ENCODE assay signal across 9 mouse cellular contexts in genomic region chr17:25397804-25398519, GRCm38 (mm10). TPM values are rescaled to one million over a fixed set of nuclear protein-coding genes. Genes with fewer than 3 reads are reported as not detected.
DNase-seq lines count a peak whose midpoint lies in the region; ATAC-seq lines count a peak whose summit lies in the region.
"Had no signal": no experiment of that assay in that cellular context is flagged by ENCODE, and none has a peak within 500 bp of the region (broad histone marks: within the 10 kb centered on the region; RNA-seq: fewer than 3 reads in every experiment).

No protein-coding gene starts in this region.

- H3K36me3 ChIP-seq in hindbrain, embryonic 15.5 days, result no peaks in the 10 kb centered on the region

- no peak overlapping the region; the same call in 1 of the 2 replicates for H3K27ac ChIP-seq in hindbrain, embryonic 15.5 days (replicated peaks)
- H3K27ac ChIP-seq: limb, embryonic 15.5 days had no signal

- H3K4me1 ChIP-seq in hindbrain, embryonic 15.5 days (replicated peaks), result peaks cover 32% of the 10 kb centered on the region

- H3K4me2 ChIP-seq in hindbrain, embryonic 15.5 days, result no peak overlapping the region
- H3K4me2 ChIP-seq: limb, embryonic 15.5 days had no signal

- no peak overlapping the region for H3K9ac ChIP-seq in hindbrain, embryonic 15.5 days
- H3K9ac ChIP-seq: limb, embryonic 15.5 days had no signal

- peak; percentile 21 for DNase-seq in T-cell, adult 2 months (ENCODE audit: low spot score)
- DNase-seq in cerebellum, adult 9-11 months, result peak; percentile 30
- peak; percentile 66 to 74 for DNase-seq in frontal cortex, postnatal 14 days (ENCODE audit: low spot score in 2 of 2)
- DNase-seq in layer of hippocampus, postnatal 14 days (ENCODE audit: low spot score in 2 of 2), result peak; percentile 77 to 84
- peak; percentile 85 for DNase-seq in lung, postnatal 36 days
- DNase-seq in right cerebral cortex, adult 2 months (ENCODE audit: low spot score in 2 of 2), result peak; percentile 82 to 86
- DNase-seq in urinary bladder, postnatal 10 days (ENCODE audit: low spot score), result peak; percentile 38

- ATAC-seq in hindbrain, embryonic 15.5 days (ENCODE audit: low FRiP score, low read depth), result peak; percentile 61

- no peak overlapping the region for H3K4me3 ChIP-seq in hindbrain, embryonic 15.5 days
- H3K4me3 ChIP-seq: limb, embryonic 15.5 days had no signal

- 0 out of 2 replicates have a peak, but pooled peaks cover 5% of the 10 kb centered on the region for H3K27me3 ChIP-seq in hindbrain, embryonic 15.5 days
- H3K27me3 ChIP-seq: limb, embryonic 15.5 days had no signal

- H3K9me3 ChIP-seq in hindbrain, embryonic 15.5 days, result no peaks in the 10 kb centered on the region
- H3K9me3 ChIP-seq: limb, embryonic 15.5 days had no signal

- WGBS in hindbrain, embryonic 15.5 days, result 32% methylated on average over 14 of the region's 14 CpGs

RNA-seq across cellular contexts. Expression of gene Tpsg1, which starts 28.9 kb away (rescaled TPM):
- polyA plus RNA-seq in hindbrain, embryonic 15.5 days (2015; fragmentation: Nextera tagmentation; extraction: Ambion mirVana), result 0.64 and 0.79 TPM in 2 replicates
- total RNA-seq in layer of hippocampus, postnatal 14 days (2021), result not detected

RNA-seq across cellular contexts. Expression of gene Tpsb2, which starts 31.9 kb away (rescaled TPM):
- polyA plus RNA-seq in hindbrain, embryonic 15.5 days (2015; fragmentation: Nextera tagmentation; extraction: Ambion mirVana), result 0.14 and 0.23 TPM in 2 replicates
- total RNA-seq in layer of hippocampus, postnatal 14 days (2021), result 1 to 10 TPM in 1 of 2 experiments, under 1 TPM in 1; 0.36 to 1.8 TPM

RNA-seq across cellular contexts. Expression of gene Cacna1h, which starts 35.6 kb away (rescaled TPM):
- 10.0 and 10.6 TPM in 2 replicates for polyA plus RNA-seq in hindbrain, embryonic 15.5 days (2015; fragmentation: Nextera tagmentation; extraction: Ambion mirVana)
- 10 to 100 TPM; 80.9 to 98.4 TPM for total RNA-seq in layer of hippocampus, postnatal 14 days (2021)

RNA-seq across cellular contexts. Expression of gene Tpsab1, which starts 52.6 kb away (rescaled TPM):
- polyA plus RNA-seq in hindbrain, embryonic 15.5 days (2015; fragmentation: Nextera tagmentation; extraction: Ambion mirVana), result not detected in 2 replicates
- not detected for total RNA-seq in layer of hippocampus, postnatal 14 days (2021)

RNA-seq across cellular contexts. Expression of gene Tekt4, which starts 56.5 kb away (rescaled TPM):
- polyA plus RNA-seq in hindbrain, embryonic 15.5 days (2015; fragmentation: Nextera tagmentation; extraction: Ambion mirVana), result 1.1 and 1.3 TPM in 2 replicates
- 1 to 10 TPM; 3.3 to 4.6 TPM for total RNA-seq in layer of hippocampus, postnatal 14 days (2021)
- polyA plus RNA-seq: limb, embryonic 15.5 days had no signal

Comparison
In these comparisons a context has a peak if more than half of its experiments do, and no peak if none do; other contexts are left out.
1. DNase-seq: peak in every context shown above with its lines; median percentile 85 in lung, postnatal 36 days; 84 in right cerebral cortex, adult 2 months; 80 in layer of hippocampus, postnatal 14 days; 70 in frontal cortex, postnatal 14 days; 38 in urinary bladder, postnatal 10 days; 30 in cerebellum, adult 9-11 months; 21 in T-cell, adult 2 months.